Mouse (Mus musculus) T-helper 1 cell (primary cell): ENCODE data around the gene Xntrpc.

Experiments
- in situ Hi-C: fragments of 300-600 bp; cut with MboI, MseI; formaldehyde crosslinking; loops from one replicate; pipeline ENCODE4 v1.15.1; 2025; ENCODE audit warnings: high pct_unique_total_duplicates

Xntrpc gene

GRCm38 (mm10) chr7:102137898-102138297 lies 72.4 kb downstream of the Xntrpc start:
- in situ Hi-C loops: loop anchor here (10.0 kb wide), 1 partner anchor 47 kb away; no protein-coding TSS in a partner anchor
